Mouse (Mus musculus): ENCODE data around the gene Acot3. TPM values are rescaled to one million over a fixed set of nuclear protein-coding genes. Genes with fewer than 3 reads are reported as not detected.
"Not testable (repeated sequence)": the region's sequence is repeated elsewhere in the genome, so short reads cannot be mapped to it uniquely, and the experiment has no call there.

Gene Acot3
- polyA plus RNA-seq, 1 experiment from 2014 or later: 0.13 TPM

- Histone ChIP-seq H3K27ac (replicated peaks; ENCODE audit: low read depth, low read length) (peak within 1 kb of the TSS; percentile 52; the same call in 1 of the 2 replicates), H3K9ac (ENCODE audit: low read depth, low read length) (peak within 1 kb of the TSS; percentile 73), H3K4me3 (ENCODE audit: low read depth, low read length) (peak within 1 kb of the TSS; percentile 50), H3K4me2 (ENCODE audit: low read depth, low read length) (peak within 1 kb of the TSS; percentile 73)
- peak; percentile 74 for ATAC-seq (ENCODE audit: low read depth)
- not testable (repeated sequence) for H3K27me3 ChIP-seq (replicated peaks; ENCODE audit: control insufficient read depth, insufficient read depth, low read length); H3K36me3 ChIP-seq (ENCODE audit: control insufficient read depth, insufficient read depth, low read length); H3K9me3 ChIP-seq (ENCODE audit: control insufficient read depth, low read length); H3K4me1 ChIP-seq (ENCODE audit: control insufficient read depth, insufficient read depth, low read length)
- under 1% methylated on average over 46 of the region's 80 CpGs for WGBS
- peak; percentile 69 for DNase-seq (ENCODE audit: low spot score)
These were observed 48.9 kb downstream of the Acot3 start, which contains the start of gene Acot6 for GRCm38 (mm10) chr12:84100604-84101492. Gene Acot6, plus strand, starts transcription at chr12:84100654.

- Histone ChIP-seq H3K9ac (ENCODE audit: low read depth, low read length) (peak overlapping the region; percentile 73; the same call in 1 of the 2 replicates), H3K36me3 (ENCODE audit: control insufficient read depth, insufficient read depth, low read length) (no peaks in the 10 kb centered on the region), H3K4me2 (ENCODE audit: low read depth, low read length) (peak overlapping the region; percentile 73), H3K27me3 (replicated peaks; ENCODE audit: control insufficient read depth, insufficient read depth, low read length) (no peaks in the 10 kb centered on the region), H3K4me3 (ENCODE audit: low read depth, low read length) (peak overlapping the region; percentile 50), H3K4me1 (ENCODE audit: control insufficient read depth, insufficient read depth, low read length) (0 out of 2 replicates have a peak, but pooled peaks cover 3% of the 10 kb centered on the region), H3K27ac (replicated peaks; ENCODE audit: low read depth, low read length) (no peak overlapping the region), H3K9me3 (ENCODE audit: control insufficient read depth, low read length) (no peaks in the 10 kb centered on the region)
- ATAC-seq (ENCODE audit: low read depth) (no peak), DNase-seq (ENCODE audit: low spot score) (no peak)
- WGBS: 53% methylated on average over 2 of the region's 2 CpGs
These were observed 49.5 kb downstream of the Acot3 start for GRCm38 (mm10) chr12:84101493-84101845.

- Histone ChIP-seq H3K9ac (ENCODE audit: low read depth, low read length) (no peak overlapping the region), H3K9me3 (ENCODE audit: control insufficient read depth, low read length) (no peaks in the 10 kb centered on the region), H3K27ac (replicated peaks; ENCODE audit: low read depth, low read length) (no peak overlapping the region), H3K4me3 (ENCODE audit: low read depth, low read length) (no peak overlapping the region), H3K4me2 (ENCODE audit: low read depth, low read length) (no peak overlapping the region), H3K4me1 (ENCODE audit: control insufficient read depth, insufficient read depth, low read length) (no peaks in the 10 kb centered on the region), H3K36me3 (ENCODE audit: control insufficient read depth, insufficient read depth, low read length) (no peaks in the 10 kb centered on the region), H3K27me3 (replicated peaks; ENCODE audit: control insufficient read depth, insufficient read depth, low read length) (no peaks in the 10 kb centered on the region)
- no peak for DNase-seq (ENCODE audit: low spot score)
- 87% methylated on average over 3 of the region's 3 CpGs for WGBS
- no peak for ATAC-seq (ENCODE audit: low read depth)
These were observed 55.1 kb downstream of the Acot3 start for GRCm38 (mm10) chr12:84107012-84107411.

GRCm38 (mm10) chr12:84107692-84108091 is 55.7 kb downstream of the Acot3 start:
- Histone ChIP-seq H3K36me3 (ENCODE audit: control insufficient read depth, insufficient read depth, low read length) (no peaks in the 10 kb centered on the region), H3K27ac (replicated peaks; ENCODE audit: low read depth, low read length) (no peak overlapping the region), H3K4me2 (ENCODE audit: low read depth, low read length) (no peak overlapping the region), H3K27me3 (replicated peaks; ENCODE audit: control insufficient read depth, insufficient read depth, low read length) (no peaks in the 10 kb centered on the region), H3K9ac (ENCODE audit: low read depth, low read length) (no peak overlapping the region), H3K4me1 (ENCODE audit: control insufficient read depth, insufficient read depth, low read length) (no peaks in the 10 kb centered on the region), H3K9me3 (ENCODE audit: control insufficient read depth, low read length) (no peaks in the 10 kb centered on the region), H3K4me3 (ENCODE audit: low read depth, low read length) (no peak overlapping the region)
- no peak for DNase-seq (ENCODE audit: low spot score)
- ATAC-seq (ENCODE audit: low read depth): no peak
- WGBS: 63% methylated on average over 1 of the region's 1 CpGs

- DNase-seq (ENCODE audit: low spot score) (no peak), ATAC-seq (ENCODE audit: low read depth) (no peak)
- WGBS: 76% methylated on average over 1 of the region's 1 CpGs
- Histone ChIP-seq H3K9me3 (ENCODE audit: control insufficient read depth, low read length) (no peaks in the 10 kb centered on the region), H3K4me2 (ENCODE audit: low read depth, low read length) (no peak overlapping the region), H3K36me3 (ENCODE audit: control insufficient read depth, insufficient read depth, low read length) (no peaks in the 10 kb centered on the region), H3K9ac (ENCODE audit: low read depth, low read length) (no peak overlapping the region), H3K27me3 (replicated peaks; ENCODE audit: control insufficient read depth, insufficient read depth, low read length) (no peaks in the 10 kb centered on the region), H3K27ac (replicated peaks; ENCODE audit: low read depth, low read length) (no peak overlapping the region), H3K4me1 (ENCODE audit: control insufficient read depth, insufficient read depth, low read length) (peaks cover 4% of the 10 kb centered on the region; the same call in 1 of the 2 replicates), H3K4me3 (ENCODE audit: low read depth, low read length) (no peak overlapping the region)
These were observed 58.0 kb downstream of the Acot3 start for GRCm38 (mm10) chr12:84109924-84110323.

Other genes starting within 250 kb of the Acot3 start
- gene Numb, start 130.2 kb upstream of the Acot3 start, polyA plus RNA-seq (2014; fragmentation: Nextera tagmentation; extraction: Ambion mirVana): 29.9 and 33.1 TPM in 2 replicates
- gene Riox1, start 101.5 kb upstream of the Acot3 start, polyA plus RNA-seq (2014; fragmentation: Nextera tagmentation; extraction: Ambion mirVana): 11.8 and 13.0 TPM in 2 replicates
- not detected in 2 replicates for gene Heatr4, start 67.3 kb upstream of the Acot3 start, polyA plus RNA-seq (2014; fragmentation: Nextera tagmentation; extraction: Ambion mirVana)
- 9.8 and 14.5 TPM in 2 replicates for gene Acot2, start 64.3 kb upstream of the Acot3 start, polyA plus RNA-seq (2014; fragmentation: Nextera tagmentation; extraction: Ambion mirVana)
- 40.2 and 41.4 TPM in 2 replicates for gene Acot1, start 42.7 kb upstream of the Acot3 start, polyA plus RNA-seq (2014; fragmentation: Nextera tagmentation; extraction: Ambion mirVana)
- gene Acot4, start 13.8 kb upstream of the Acot3 start, polyA plus RNA-seq (2014; fragmentation: Nextera tagmentation; extraction: Ambion mirVana): 0.13 and 0.38 TPM in 2 replicates
- not detected in 2 replicates for gene Gm49366, start 13.2 kb upstream of the Acot3 start, polyA plus RNA-seq (2014; fragmentation: Nextera tagmentation; extraction: Ambion mirVana)
- gene Acot5, start 17.2 kb downstream of the Acot3 start, polyA plus RNA-seq (2014; fragmentation: Nextera tagmentation; extraction: Ambion mirVana): not detected in 2 replicates
- gene Acot6, start 48.5 kb downstream of the Acot3 start, polyA plus RNA-seq (2014; fragmentation: Nextera tagmentation; extraction: Ambion mirVana): 2.3 and 2.6 TPM in 2 replicates
- gene Dnal1, start 62.2 kb downstream of the Acot3 start, polyA plus RNA-seq (2014; fragmentation: Nextera tagmentation; extraction: Ambion mirVana): 5.9 and 7.1 TPM in 2 replicates
- gene Pnma1, start 96.3 kb downstream of the Acot3 start, polyA plus RNA-seq (2014; fragmentation: Nextera tagmentation; extraction: Ambion mirVana): 1.4 TPM in 2 replicates
- 9.4 and 9.8 TPM in 2 replicates for gene Elmsan1, start 166.7 kb downstream of the Acot3 start, polyA plus RNA-seq (2014; fragmentation: Nextera tagmentation; extraction: Ambion mirVana)
- 18.8 and 22.5 TPM in 2 replicates for gene Ptgr2, start 233.1 kb downstream of the Acot3 start, polyA plus RNA-seq (2014; fragmentation: Nextera tagmentation; extraction: Ambion mirVana)